Mouse (Mus musculus): ENCODE results near the gene Ttc4. TPM values are rescaled to one million over a fixed set of nuclear protein-coding genes. Genes with fewer than 3 reads are reported as not detected.

The Ttc4 gene
- 71.2 and 80.9 TPM in 2 replicates for polyA plus RNA-seq (2014; fragmentation: Nextera tagmentation; extraction: Ambion mirVana)

- H3K4me2 ChIP-seq (ENCODE audit: low read depth, low read length): peak within 1 kb of the TSS; percentile 90
- peak within 1 kb of the TSS; percentile 71 for H3K27ac ChIP-seq (replicated peaks; ENCODE audit: low read depth, low read length)
- under 1% methylated on average over 31 of the region's 43 CpGs for WGBS
- ATAC-seq (ENCODE audit: low read depth) (peak; percentile 99), DNase-seq (ENCODE audit: low spot score) (peak; percentile 95)
- H3K4me3 ChIP-seq (ENCODE audit: low read depth, low read length): peak within 1 kb of the TSS; percentile 86
- H3K27me3 ChIP-seq (replicated peaks; ENCODE audit: control insufficient read depth, insufficient read depth, low read length): no peaks in the 10 kb centered on the region
- H3K36me3 ChIP-seq (ENCODE audit: control insufficient read depth, insufficient read depth, low read length): peaks cover 34% of the 10 kb centered on the region
- no peaks in the 10 kb centered on the region for H3K9me3 ChIP-seq (ENCODE audit: control insufficient read depth, low read length)
- H3K4me1 ChIP-seq (ENCODE audit: control insufficient read depth, insufficient read depth, low read length): peaks cover 6% of the 10 kb centered on the region; the same call in 1 of the 2 replicates
- H3K9ac ChIP-seq (ENCODE audit: low read depth, low read length): peak within 1 kb of the TSS; percentile 94
These were observed at the start of gene Ttc4 for GRCm38 (mm10) chr4:106678442-106679118. Gene Ttc4, minus strand, starts transcription at chr4:106678944.

- Histone ChIP-seq H3K4me1 (ENCODE audit: control insufficient read depth, insufficient read depth, low read length) (no peaks in the 10 kb centered on the region), H3K27ac (replicated peaks; ENCODE audit: low read depth, low read length) (no peak overlapping the region), H3K9me3 (ENCODE audit: control insufficient read depth, low read length) (no peaks in the 10 kb centered on the region), H3K4me2 (ENCODE audit: low read depth, low read length) (no peak overlapping the region), H3K9ac (ENCODE audit: low read depth, low read length) (no peak overlapping the region), H3K4me3 (ENCODE audit: low read depth, low read length) (no peak overlapping the region), H3K36me3 (ENCODE audit: control insufficient read depth, insufficient read depth, low read length) (no peaks in the 10 kb centered on the region), H3K27me3 (replicated peaks; ENCODE audit: control insufficient read depth, insufficient read depth, low read length) (no peaks in the 10 kb centered on the region)
- no peak for DNase-seq (ENCODE audit: low spot score)
- WGBS: 93% methylated on average over 4 of the region's 4 CpGs
- no peak for ATAC-seq (ENCODE audit: low read depth)
These were observed 41.9 kb upstream of the Ttc4 start for GRCm38 (mm10) chr4:106720631-106721030.

- Histone ChIP-seq H3K27me3 (replicated peaks; ENCODE audit: control insufficient read depth, insufficient read depth, low read length) (no peaks in the 10 kb centered on the region), H3K9me3 (ENCODE audit: control insufficient read depth, low read length) (no peaks in the 10 kb centered on the region), H3K27ac (replicated peaks; ENCODE audit: low read depth, low read length) (no peak overlapping the region), H3K36me3 (ENCODE audit: control insufficient read depth, insufficient read depth, low read length) (no peaks in the 10 kb centered on the region), H3K4me1 (ENCODE audit: control insufficient read depth, insufficient read depth, low read length) (no peaks in the 10 kb centered on the region), H3K4me2 (ENCODE audit: low read depth, low read length) (no peak overlapping the region), H3K9ac (ENCODE audit: low read depth, low read length) (no peak overlapping the region), H3K4me3 (ENCODE audit: low read depth, low read length) (no peak overlapping the region)
- ATAC-seq (ENCODE audit: low read depth) (no peak), DNase-seq (ENCODE audit: low spot score) (no peak)
- WGBS: 86% methylated on average over 6 of the region's 6 CpGs
These were observed 34.9 kb upstream of the Ttc4 start for GRCm38 (mm10) chr4:106713622-106714021.

- peak; percentile 71 for DNase-seq (ENCODE audit: low spot score)
- no peaks in the 10 kb centered on the region for H3K36me3 ChIP-seq (ENCODE audit: control insufficient read depth, insufficient read depth, low read length)
- ATAC-seq (ENCODE audit: low read depth): peak; percentile 67; the same call in 1 of the 2 replicates
- no peaks in the 10 kb centered on the region for H3K9me3 ChIP-seq (ENCODE audit: control insufficient read depth, low read length)
- 0 out of 2 replicates have a peak overlapping the region, but pooled peaks have one; percentile 2 for H3K4me3 ChIP-seq (ENCODE audit: low read depth, low read length)
- H3K9ac ChIP-seq (ENCODE audit: low read depth, low read length): no peak overlapping the region
- no peaks in the 10 kb centered on the region for H3K27me3 ChIP-seq (replicated peaks; ENCODE audit: control insufficient read depth, insufficient read depth, low read length)
- H3K27ac ChIP-seq (replicated peaks; ENCODE audit: low read depth, low read length): no peak overlapping the region
- 0 out of 2 replicates have a peak, but pooled peaks cover 5% of the 10 kb centered on the region for H3K4me1 ChIP-seq (ENCODE audit: control insufficient read depth, insufficient read depth, low read length)
- 3% methylated on average over 8 of the region's 8 CpGs for WGBS
- H3K4me2 ChIP-seq (ENCODE audit: low read depth, low read length): peak overlapping the region; percentile 40
These were observed 29.7 kb upstream of the Ttc4 start for GRCm38 (mm10) chr4:106708408-106708807.

- H3K4me3 ChIP-seq (ENCODE audit: low read depth, low read length): 0 out of 2 replicates have a peak overlapping the region, but pooled peaks have one; percentile 2
- 0 out of 2 replicates have a peak, but pooled peaks cover 5% of the 10 kb centered on the region for H3K4me1 ChIP-seq (ENCODE audit: control insufficient read depth, insufficient read depth, low read length)
- DNase-seq (ENCODE audit: low spot score) (no peak), ATAC-seq (ENCODE audit: low read depth) (no peak)
- no peaks in the 10 kb centered on the region for H3K9me3 ChIP-seq (ENCODE audit: control insufficient read depth, low read length)
- no peaks in the 10 kb centered on the region for H3K36me3 ChIP-seq (ENCODE audit: control insufficient read depth, insufficient read depth, low read length)
- WGBS: 26% methylated on average over 4 of the region's 5 CpGs
- H3K27ac ChIP-seq (replicated peaks; ENCODE audit: low read depth, low read length): no peak overlapping the region
- H3K27me3 ChIP-seq (replicated peaks; ENCODE audit: control insufficient read depth, insufficient read depth, low read length): no peaks in the 10 kb centered on the region
- no peak overlapping the region for H3K9ac ChIP-seq (ENCODE audit: low read depth, low read length)
- peak overlapping the region; percentile 40 for H3K4me2 ChIP-seq (ENCODE audit: low read depth, low read length)
These were observed 29.2 kb upstream of the Ttc4 start for GRCm38 (mm10) chr4:106707957-106708356.

- Histone ChIP-seq H3K9ac (ENCODE audit: low read depth, low read length) (no peak overlapping the region), H3K4me3 (ENCODE audit: low read depth, low read length) (no peak overlapping the region), H3K4me2 (ENCODE audit: low read depth, low read length) (no peak overlapping the region), H3K9me3 (ENCODE audit: control insufficient read depth, low read length) (no peaks in the 10 kb centered on the region), H3K27me3 (replicated peaks; ENCODE audit: control insufficient read depth, insufficient read depth, low read length) (no peaks in the 10 kb centered on the region; the same call in 1 of the 2 replicates), H3K36me3 (ENCODE audit: control insufficient read depth, insufficient read depth, low read length) (no peaks in the 10 kb centered on the region), H3K4me1 (ENCODE audit: control insufficient read depth, insufficient read depth, low read length) (peaks cover 15% of the 10 kb centered on the region), H3K27ac (replicated peaks; ENCODE audit: low read depth, low read length) (0 out of 2 replicates have a peak overlapping the region, but pooled peaks have one; percentile 0)
- ATAC-seq (ENCODE audit: low read depth): no peak
- 55% methylated on average over 8 of the region's 8 CpGs for WGBS
- no peak for DNase-seq (ENCODE audit: low spot score)
These were observed 26.4 kb upstream of the Ttc4 start for GRCm38 (mm10) chr4:106705096-106705665.

- peaks cover 15% of the 10 kb centered on the region for H3K4me1 ChIP-seq (ENCODE audit: control insufficient read depth, insufficient read depth, low read length)
- no peak overlapping the region for H3K27ac ChIP-seq (replicated peaks; ENCODE audit: low read depth, low read length)
- ATAC-seq (ENCODE audit: low read depth) (no peak), DNase-seq (ENCODE audit: low spot score) (peak; percentile 20)
- H3K27me3 ChIP-seq (replicated peaks; ENCODE audit: control insufficient read depth, insufficient read depth, low read length): no peaks in the 10 kb centered on the region; the same call in 1 of the 2 replicates
- H3K9me3 ChIP-seq (ENCODE audit: control insufficient read depth, low read length): no peaks in the 10 kb centered on the region
- 59% methylated on average over 11 of the region's 11 CpGs for WGBS
- H3K4me2 ChIP-seq (ENCODE audit: low read depth, low read length): no peak overlapping the region
- no peaks in the 10 kb centered on the region for H3K36me3 ChIP-seq (ENCODE audit: control insufficient read depth, insufficient read depth, low read length)
- no peak overlapping the region for H3K9ac ChIP-seq (ENCODE audit: low read depth, low read length)
- H3K4me3 ChIP-seq (ENCODE audit: low read depth, low read length): no peak overlapping the region
These were observed 25.7 kb upstream of the Ttc4 start for GRCm38 (mm10) chr4:106704416-106704815.

- DNase-seq (ENCODE audit: low spot score) (no peak), ATAC-seq (ENCODE audit: low read depth) (no peak)
- peaks cover 15% of the 10 kb centered on the region for H3K4me1 ChIP-seq (ENCODE audit: control insufficient read depth, insufficient read depth, low read length)
- no peak overlapping the region for H3K4me2 ChIP-seq (ENCODE audit: low read depth, low read length)
- no peaks in the 10 kb centered on the region; the same call in 1 of the 2 replicates for H3K27me3 ChIP-seq (replicated peaks; ENCODE audit: control insufficient read depth, insufficient read depth, low read length)
- 81% methylated on average over 10 of the region's 10 CpGs for WGBS
- H3K9me3 ChIP-seq (ENCODE audit: control insufficient read depth, low read length): no peaks in the 10 kb centered on the region
- H3K9ac ChIP-seq (ENCODE audit: low read depth, low read length): no peak overlapping the region
- H3K27ac ChIP-seq (replicated peaks; ENCODE audit: low read depth, low read length): no peak overlapping the region
- no peaks in the 10 kb centered on the region for H3K36me3 ChIP-seq (ENCODE audit: control insufficient read depth, insufficient read depth, low read length)
- no peak overlapping the region for H3K4me3 ChIP-seq (ENCODE audit: low read depth, low read length)
These were observed 25.2 kb upstream of the Ttc4 start for GRCm38 (mm10) chr4:106703956-106704355.
